12 mouse cellular contexts compared by ENCODE assay signal in the genomic region with DNA sequence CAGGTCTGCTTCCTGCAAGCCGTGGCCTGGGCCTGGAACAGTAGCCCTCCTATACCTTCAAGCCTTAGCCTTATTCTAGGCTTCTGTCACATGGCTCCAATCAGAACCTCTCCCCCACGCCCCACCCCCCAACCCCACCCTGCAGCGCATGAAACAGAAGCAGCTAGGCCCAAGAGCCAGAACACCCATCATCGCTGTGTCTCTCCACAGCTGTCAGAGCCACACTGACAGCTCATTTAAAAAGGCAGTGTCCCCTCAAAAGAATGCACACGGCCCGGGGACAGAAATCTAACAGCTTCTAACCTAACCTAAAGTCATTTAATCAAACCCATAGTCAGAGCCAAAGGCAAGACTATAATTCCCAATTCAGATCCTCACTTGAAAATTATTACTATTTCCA. TPM values are rescaled to one million over a fixed set of nuclear protein-coding genes. Genes with fewer than 3 reads are reported as not detected.
A peak's percentile ranks its signal among the peaks of the same experiment; 100 is the strongest.
DNase-seq lines count a peak whose midpoint lies in the region; ATAC-seq and TF ChIP-seq lines count a peak whose summit lies in the region.
"Had no signal": no experiment of that assay in that cellular context is flagged by ENCODE, and none has a peak within 500 bp of the region (broad histone marks: within the 10 kb centered on the region; RNA-seq: fewer than 3 reads in every experiment).

No protein-coding gene starts in this region.

- ATAC-seq in kidney, embryonic 16.5 days (ENCODE audit: low FRiP score, low TSS enrichment): 0 out of 2 replicates have a peak, but pooled peaks have one; percentile 4
- ATAC-seq in midbrain, postnatal 0 days (ENCODE audit: low FRiP score): no peak
- ATAC-seq in megakaryocyte, adult 5-6 weeks (ENCODE audit: poor library complexity, severe bottlenecking): no peak

- H3K9me3 ChIP-seq in kidney, embryonic 16.5 days (ENCODE audit: low read length): no peaks in the 10 kb centered on the region
- no peaks in the 10 kb centered on the region for H3K9me3 ChIP-seq in midbrain, embryonic 10.5 days (replicated peaks)
- H3K9me3 ChIP-seq in midbrain, postnatal 0 days (ENCODE audit: low read length): no peaks in the 10 kb centered on the region
- H3K9me3 ChIP-seq in embryonic facial prominence, embryonic 10.5 days: no peaks in the 10 kb centered on the region
- H3K9me3 ChIP-seq: limb, embryonic 13.5 days; megakaryocyte, embryonic 14.5 days had no signal

- no peaks in the 10 kb centered on the region for H3K27me3 ChIP-seq in kidney, embryonic 16.5 days (ENCODE audit: insufficient read depth, low read length)
- H3K27me3 ChIP-seq in midbrain, embryonic 10.5 days (ENCODE audit: low read depth, poor library complexity, severe bottlenecking): no peaks in the 10 kb centered on the region
- no peaks in the 10 kb centered on the region for H3K27me3 ChIP-seq in midbrain, postnatal 0 days (ENCODE audit: insufficient read depth, low read length)
- no peaks in the 10 kb centered on the region for H3K27me3 ChIP-seq in embryonic facial prominence, embryonic 10.5 days (replicated peaks; ENCODE audit: low read depth, poor library complexity, severe bottlenecking)

- no peak for DNase-seq in kidney, postnatal 36 days
- DNase-seq in midbrain, embryonic 10.5 days (ENCODE audit: low spot score): no peak
- no peak for DNase-seq in midbrain, postnatal 0 days (ENCODE audit: low spot score)
- no peak for DNase-seq in embryonic facial prominence, embryonic 10.5 days (ENCODE audit: low spot score)
- peak; percentile 19 for DNase-seq in lung, postnatal 36 days

- WGBS in kidney, embryonic 16.5 days: 86% methylated on average over 6 of the region's 6 CpGs
- 85% methylated on average over 6 of the region's 6 CpGs for WGBS in midbrain, embryonic 10.5 days
- WGBS in midbrain, postnatal 0 days: 68% methylated on average over 6 of the region's 6 CpGs
- 79% methylated on average over 6 of the region's 6 CpGs for WGBS in embryonic facial prominence, embryonic 10.5 days

- H3K9ac ChIP-seq in kidney, embryonic 16.5 days (replicated peaks; ENCODE audit: low read length): no peak overlapping the region
- H3K9ac ChIP-seq in midbrain, postnatal 0 days (replicated peaks; ENCODE audit: low read length, poor library complexity, severe bottlenecking): no peak overlapping the region
- H3K9ac ChIP-seq: limb, embryonic 13.5 days had no signal

- TF ChIP-seq CTCF in midbrain, postnatal 0 days (IDR thresholded peaks at IDR 0.05): no peak

- H3K4me2 ChIP-seq in kidney, embryonic 16.5 days (replicated peaks; ENCODE audit: low read depth, low read length): no peak overlapping the region
- H3K4me2 ChIP-seq in midbrain, postnatal 0 days (ENCODE audit: low read depth, low read length, poor library complexity, severe bottlenecking): no peak overlapping the region
- H3K4me2 ChIP-seq: limb, embryonic 13.5 days; liver, embryonic 11.5 days had no signal

- H3K4me1 ChIP-seq in kidney, embryonic 16.5 days (ENCODE audit: insufficient read depth, low read length): no peaks in the 10 kb centered on the region
- peaks cover 5% of the 10 kb centered on the region for H3K4me1 ChIP-seq in midbrain, embryonic 10.5 days
- H3K4me1 ChIP-seq in midbrain, postnatal 0 days (ENCODE audit: insufficient read depth, low read length): no peaks in the 10 kb centered on the region
- H3K4me1 ChIP-seq in embryonic facial prominence, embryonic 10.5 days: peaks cover 6% of the 10 kb centered on the region
- H3K4me1 ChIP-seq: megakaryocyte, embryonic 14.5 days had no signal

- H3K36me3 ChIP-seq in kidney, embryonic 16.5 days (ENCODE audit: insufficient read depth, low read length): peaks cover 20% of the 10 kb centered on the region
- peaks cover 35% of the 10 kb centered on the region for H3K36me3 ChIP-seq in midbrain, embryonic 10.5 days
- 0 out of 2 replicates have a peak, but pooled peaks cover 3% of the 10 kb centered on the region for H3K36me3 ChIP-seq in midbrain, postnatal 0 days (ENCODE audit: insufficient read depth, low read length)
- H3K36me3 ChIP-seq in embryonic facial prominence, embryonic 10.5 days (replicated peaks): peaks cover 50% of the 10 kb centered on the region

- H3K4me3 ChIP-seq in kidney, embryonic 16.5 days (ENCODE audit: low read length): no peak overlapping the region
- no peak overlapping the region for H3K4me3 ChIP-seq in midbrain, embryonic 10.5 days
- H3K4me3 ChIP-seq in midbrain, postnatal 0 days (ENCODE audit: low read depth, low read length): no peak overlapping the region
- no peak overlapping the region for H3K4me3 ChIP-seq in embryonic facial prominence, embryonic 10.5 days
- H3K4me3 ChIP-seq: layer of hippocampus, adult 2 months; left cerebral cortex, adult 2 months; limb, embryonic 13.5 days had no signal

- H3K27ac ChIP-seq in kidney, embryonic 16.5 days (ENCODE audit: low read length): no peak overlapping the region
- H3K27ac ChIP-seq in midbrain, embryonic 10.5 days (replicated peaks): peak overlapping the region; percentile 28; the same call in 1 of the 2 replicates
- no peak overlapping the region for H3K27ac ChIP-seq in midbrain, postnatal 0 days (ENCODE audit: low read depth, low read length)
- peak overlapping the region; percentile 61 for H3K27ac ChIP-seq in embryonic facial prominence, embryonic 10.5 days (replicated peaks)
- H3K27ac ChIP-seq: layer of hippocampus, adult 2 months; left cerebral cortex, adult 2 months; limb, embryonic 13.5 days had no signal

RNA-seq across cellular contexts. Expression of a gene that starts 34.8 kb away (rescaled TPM):
- 132 and 150 TPM in 2 replicates for polyA plus RNA-seq in kidney, embryonic 16.5 days (2015; fragmentation: Nextera tagmentation; extraction: Ambion mirVana)
- polyA plus RNA-seq in midbrain, embryonic 10.5 days (2016; fragmentation: Nextera tagmentation; extraction: Ambion mirVana): 78.5 and 79.3 TPM in 2 replicates
- total RNA-seq in midbrain, postnatal 0 days (2014; rRNA removed): 18.9 and 21.5 TPM in 2 replicates
- 32.2 and 35.1 TPM in 2 replicates for polyA plus RNA-seq in midbrain, postnatal 0 days (2015; fragmentation: Nextera tagmentation; extraction: Ambion mirVana)
- 97.1 and 101 TPM in 2 replicates for polyA plus RNA-seq in embryonic facial prominence, embryonic 10.5 days (2016; fragmentation: Nextera tagmentation; extraction: Ambion mirVana)
- 25.3 and 34.4 TPM in 2 replicates for total RNA-seq in megakaryocyte, adult 5-6 weeks (2015)
- total RNA-seq in megakaryocyte, adult 5-6 weeks (2017): 26.0 and 29.6 TPM in 2 replicates

Comparison
In these comparisons a context has a peak if more than half of its experiments do, and no peak if none do; other contexts are left out.
1. H3K27ac ChIP-seq: peak in midbrain, embryonic 10.5 days (single experiment) and embryonic facial prominence, embryonic 10.5 days (single experiment); none in kidney, embryonic 16.5 days (single experiment) and midbrain, postnatal 0 days (single experiment).